In genomic region chr8:82387614-82388013, GRCm38 (mm10) we compare ENCODE assay signal across 1 mouse cellular context.
A peak's percentile ranks its signal among the peaks of the same experiment; 100 is the strongest.
TF ChIP-seq lines count a peak whose summit lies in the region.

No protein-coding gene starts in this region.

TF ChIP-seq in MEL, 35 proteins besides CTCF, POLR2A, EP300 and RAD21 (continued from another document):
- TF ChIP-seq POLR2AphosphoS5 (IDR thresholded peaks at IDR 0.05; ENCODE audit: borderline replicate concordance, low read depth, low read length) (no peak), JUND (IDR thresholded peaks at IDR 0.05; ENCODE audit: low read depth, low read length) (peak; percentile 47; the same call in 1 of the 2 replicates), ETS1 (IDR thresholded peaks at IDR 0.05; ENCODE audit: low read depth, low read length) (peak; percentile 96), HCFC1 (IDR thresholded peaks at IDR 0.05; ENCODE audit: low read depth, low read length) (no peak), TCF12 (IDR thresholded peaks at IDR 0.05; ENCODE audit: low read depth, low read length) (peak; percentile 99), CHD2 (IDR thresholded peaks at IDR 0.05; ENCODE audit: low read length) (peak; percentile 64; the same call in 1 of the 2 replicates), TAL1 (IDR thresholded peaks at IDR 0.05; ENCODE audit: low read length) (peak; percentile 99), USF2 (IDR thresholded peaks at IDR 0.05; ENCODE audit: borderline replicate concordance in 1 of 2, insufficient read depth in 1 of 2, low read depth in 1 of 2, low read length in 2 of 2) (no peak), BHLHE40 (IDR thresholded peaks at IDR 0.05; ENCODE audit: borderline replicate concordance, low read depth, low read length) (peak; percentile 71; the same call in 1 of the 2 replicates), UBTF (IDR thresholded peaks at IDR 0.05; ENCODE audit: borderline replicate concordance, insufficient read depth, low read depth, low read length) (no peak)
